Mouse (Mus musculus) forelimb bud, embryonic 11.5 days (tissue): ENCODE measurements at regions not wholly inside any gene's neighbourhood (a gene's known extent, or its start where the extent isn't known, plus 50 kb on each side); places are given as distances from the start of the nearest gene placed in this dataset.
"Not testable (repeated sequence)": the region's sequence is repeated elsewhere in the genome, so short reads cannot be mapped to it uniquely, and the experiment has no call there.

Experiments used
- DNase-seq: peaks from one replicate; pipeline ENCODE4 v3.0.0-alpha.2; 2012; ENCODE audit warnings: low read depth, low spot score

DNA sequence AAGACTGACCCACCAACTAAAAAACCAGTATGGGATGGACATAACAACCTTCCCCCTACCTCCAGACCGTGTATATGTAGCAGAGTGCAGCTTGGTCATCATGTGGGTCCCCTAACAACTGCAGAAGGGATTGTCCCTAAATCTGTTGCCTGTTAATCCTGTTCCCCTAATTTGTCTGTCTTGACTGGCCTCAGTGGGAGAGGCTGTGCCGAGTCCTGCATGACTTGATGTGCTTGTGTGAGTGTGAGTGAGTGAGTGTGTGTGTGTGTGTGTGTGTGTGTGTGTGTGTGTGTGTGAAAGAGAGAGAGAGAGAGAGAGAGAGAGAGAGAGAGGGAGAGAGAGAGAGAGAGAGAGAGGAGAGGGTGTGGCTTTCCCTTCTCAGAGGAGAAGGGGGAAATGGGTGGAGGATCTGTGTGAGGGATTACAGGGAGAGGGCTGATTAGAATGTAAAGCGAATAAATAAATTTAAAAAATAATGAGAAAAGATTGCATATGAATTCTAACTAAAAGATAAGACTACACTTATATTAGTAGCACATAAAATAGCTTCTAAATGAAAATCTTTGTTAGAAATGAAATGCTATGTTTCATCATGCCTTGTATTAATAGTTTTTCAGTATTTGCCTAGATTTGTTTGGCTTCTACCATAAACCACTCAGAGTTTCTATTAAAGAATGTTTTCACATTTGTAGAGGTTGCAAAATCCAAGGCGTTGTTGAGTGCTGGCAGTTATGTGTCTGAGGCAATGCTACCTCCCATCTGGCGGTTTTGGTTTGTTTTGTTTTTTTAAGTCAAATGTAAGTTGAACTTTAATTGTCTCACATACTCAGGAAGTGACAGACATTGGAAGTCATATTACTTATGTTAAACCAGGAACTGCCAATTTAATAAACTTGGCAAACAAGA lies 740.9 kb downstream of the Abca13 start:
- no peak for DNase-seq

DNA sequence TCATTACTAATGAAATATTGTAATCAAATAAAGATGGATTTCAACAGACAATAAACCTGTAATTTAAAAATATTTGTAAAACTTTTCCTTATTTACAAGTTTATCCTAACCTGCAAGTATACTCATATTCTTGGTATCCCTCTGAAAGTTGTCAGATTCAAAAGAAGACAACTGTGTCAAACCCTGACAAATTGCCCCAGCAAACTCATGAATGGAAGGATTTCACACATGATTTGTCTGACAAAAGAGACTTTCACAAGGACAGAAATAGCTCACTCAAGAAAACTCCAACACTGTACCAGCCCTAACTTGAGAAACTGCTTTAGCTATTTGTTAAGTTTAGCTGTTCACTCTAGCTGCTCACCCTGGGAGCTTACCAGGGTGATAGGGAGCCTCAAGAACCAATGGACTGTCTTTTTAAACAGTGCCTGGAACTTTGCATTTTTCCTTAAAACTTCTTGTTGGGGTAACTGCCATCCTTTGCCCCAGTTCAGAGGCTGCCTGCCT lies 771.0 kb downstream of the Abca13 start:
- DNase-seq: no peak

DNA sequence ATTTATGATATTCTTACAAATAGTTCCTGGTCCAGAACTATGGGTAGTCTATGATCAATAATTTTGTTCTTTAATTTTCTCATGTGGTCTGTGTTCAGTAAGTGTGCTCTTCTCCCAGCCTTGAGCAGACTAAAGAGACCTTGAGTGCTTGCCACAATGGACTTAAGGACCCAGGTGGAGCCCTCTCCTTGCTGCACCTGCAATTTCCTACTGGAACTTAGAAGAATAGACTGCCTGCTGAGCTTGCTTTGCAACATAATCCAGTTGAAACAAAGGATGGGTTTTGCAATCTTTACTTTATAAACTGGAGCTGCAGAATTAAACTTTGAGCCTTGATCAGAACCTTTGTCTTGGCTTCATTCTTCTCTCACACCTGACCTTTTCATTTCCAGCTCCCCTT lies 791.2 kb downstream of the Abca13 start:
- DNase-seq: no peak

DNA sequence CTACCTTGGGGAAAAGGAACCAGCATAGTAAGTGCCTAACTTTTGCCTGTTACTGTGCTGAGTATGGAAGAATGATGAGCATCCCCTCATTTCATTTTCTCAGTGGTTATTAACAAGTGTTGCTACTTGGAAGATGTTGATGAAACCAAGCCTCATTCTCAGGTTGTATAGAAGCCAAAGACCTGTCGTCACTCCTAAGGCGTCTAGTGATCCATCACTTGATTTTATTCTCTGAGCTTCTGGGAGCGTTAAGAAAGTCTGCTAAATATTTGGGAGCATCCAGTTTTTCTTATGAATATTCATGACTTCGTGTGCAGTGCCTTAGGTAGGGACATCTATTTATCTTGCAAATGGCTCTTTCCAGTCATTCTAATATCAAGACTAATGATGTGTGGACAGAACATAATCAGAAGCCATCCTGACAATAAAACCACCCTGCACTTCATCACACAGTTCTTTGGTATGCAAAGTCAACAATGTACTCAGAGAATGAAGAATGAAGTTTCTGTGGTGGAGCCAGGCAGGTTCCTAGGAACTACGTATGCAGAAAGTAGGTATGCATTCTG lies 802.9 kb downstream of the Abca13 start:
- no peak for DNase-seq

DNA sequence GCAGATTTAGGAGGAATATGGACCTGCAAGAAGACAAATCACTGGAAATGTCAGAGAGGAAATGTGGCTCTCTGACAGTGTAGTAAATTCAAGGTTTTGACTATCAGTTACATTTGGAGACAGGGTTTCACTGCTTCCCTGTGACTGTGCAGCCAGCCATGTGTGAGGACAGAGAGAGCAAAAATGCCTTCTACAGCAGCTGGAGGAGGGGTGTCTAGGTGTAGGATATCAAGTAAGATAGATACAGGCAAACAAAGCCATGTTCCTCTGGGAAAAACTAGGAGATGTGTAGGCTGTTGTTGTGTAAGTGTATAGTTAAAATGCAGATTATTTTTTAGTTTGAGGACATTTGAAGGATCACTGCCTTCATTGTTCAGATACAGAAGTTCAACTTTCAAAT lies 803.6 kb downstream of the Abca13 start:
- DNase-seq: no peak

DNA sequence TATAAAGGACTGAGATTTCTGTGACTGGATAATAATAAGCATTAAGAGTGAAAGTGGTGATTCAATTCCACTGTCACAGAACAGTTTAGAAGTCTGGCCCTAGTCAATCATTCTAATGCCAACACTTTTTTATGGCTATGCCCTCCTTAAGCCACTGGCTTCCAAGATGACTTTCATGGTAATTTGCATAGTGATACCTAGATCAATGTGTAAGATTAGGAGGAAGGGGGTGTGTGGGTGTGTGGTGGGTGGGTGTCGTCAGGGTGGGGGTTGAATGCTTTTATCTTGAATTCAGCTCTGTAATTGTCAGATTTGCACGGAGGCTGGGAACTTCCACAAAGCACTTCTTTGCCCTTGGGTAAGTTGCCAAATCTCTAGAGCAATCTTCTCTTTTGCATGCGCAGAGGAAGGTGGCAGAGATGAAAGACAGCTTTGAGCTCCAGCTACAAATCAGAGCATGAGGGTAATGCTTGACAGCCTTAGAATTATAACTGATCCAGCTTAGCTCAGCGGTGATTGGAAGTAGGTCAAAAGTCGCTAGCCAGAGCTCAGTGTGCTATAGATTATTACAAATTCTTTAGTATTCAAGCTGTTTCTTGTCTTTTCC lies 805.9 kb downstream of the Abca13 start:
- no peak for DNase-seq

DNA sequence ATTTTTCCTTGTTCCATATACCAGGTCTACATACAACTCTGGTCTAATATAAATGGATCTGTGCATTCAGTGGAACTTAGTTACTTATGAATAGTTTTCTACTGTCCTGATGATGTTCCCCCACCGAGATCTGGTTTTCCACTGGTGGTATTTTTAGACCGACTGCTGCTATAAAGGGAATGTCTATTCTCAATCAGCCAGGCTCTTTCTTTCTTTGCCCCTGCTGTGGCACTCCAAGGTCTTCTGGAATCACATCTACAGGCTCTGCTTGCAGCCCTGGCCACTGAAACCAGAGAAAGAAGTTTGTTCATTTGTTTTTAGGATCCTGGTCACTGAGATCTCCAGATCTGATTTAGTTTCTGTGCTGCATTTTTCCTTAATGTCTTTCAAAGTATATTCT lies 810.4 kb downstream of the Abca13 start:
- no peak for DNase-seq

DNA sequence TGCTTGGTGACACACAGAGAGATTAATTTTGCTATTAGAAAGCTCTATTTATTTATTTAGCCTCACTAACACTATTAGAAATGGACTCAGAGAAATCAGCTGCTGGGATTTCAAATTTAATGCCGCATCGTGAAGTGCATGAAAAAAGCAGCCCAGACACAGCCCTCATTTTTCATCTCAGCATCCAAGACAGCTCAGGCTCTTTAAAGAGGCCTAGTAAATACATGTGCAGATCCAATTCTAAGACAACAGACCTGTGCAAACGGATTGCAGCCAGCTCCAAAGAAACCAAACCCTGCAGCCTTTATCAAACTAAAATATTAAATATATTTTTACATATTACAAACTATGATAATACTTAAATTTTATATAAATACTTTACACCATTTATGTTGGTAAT lies 815.1 kb downstream of the Abca13 start:
- DNase-seq: no peak

DNA sequence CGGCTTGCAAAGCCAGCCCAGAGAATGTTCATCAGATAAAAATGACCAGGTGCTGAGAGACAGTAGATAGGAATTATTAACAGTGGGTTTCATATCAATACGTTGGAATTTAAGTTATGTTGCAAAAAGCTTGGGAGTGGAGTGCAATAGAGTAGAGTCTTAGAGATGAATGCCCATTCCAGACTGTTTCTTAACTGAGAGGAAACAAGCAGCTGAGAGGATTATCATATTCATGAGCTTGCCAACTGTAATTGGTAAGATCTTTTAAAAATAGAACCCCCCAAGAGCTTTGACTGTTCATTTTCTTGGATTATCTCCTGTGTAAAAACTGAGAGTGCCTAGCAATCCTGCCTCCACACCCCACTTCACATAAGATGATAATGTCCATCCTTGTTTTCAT lies 854.9 kb downstream of the Abca13 start:
- no peak for DNase-seq

DNA sequence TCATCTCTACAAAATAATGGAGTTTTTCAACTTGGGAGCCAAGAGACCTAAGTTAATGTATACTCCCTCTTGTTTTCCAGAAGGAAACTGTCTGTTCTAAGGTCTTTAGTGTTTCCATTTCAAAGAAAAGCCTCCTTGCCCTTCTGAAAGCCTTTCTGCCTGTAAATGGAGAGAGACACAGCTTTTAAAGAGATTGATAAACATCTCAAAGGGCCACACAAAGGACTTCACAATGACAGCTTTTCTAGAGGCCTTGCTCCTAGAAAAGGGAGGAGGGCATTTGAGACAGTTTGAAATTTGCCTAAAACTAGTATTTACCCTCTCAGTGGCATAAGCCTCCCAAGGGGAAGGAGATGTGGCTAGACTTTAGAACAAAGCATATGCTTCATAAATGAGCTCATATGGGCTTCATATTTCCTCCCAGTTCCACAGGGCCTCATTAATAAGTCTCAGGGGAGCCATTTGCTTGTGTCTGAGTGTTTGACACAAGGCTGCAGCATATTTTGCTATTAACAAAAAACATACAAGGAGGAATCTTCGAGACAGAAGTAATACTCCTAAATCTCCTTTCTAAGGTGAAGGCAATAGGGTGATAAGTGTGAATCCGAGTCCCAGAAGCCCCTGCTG lies 860.0 kb downstream of the Abca13 start:
- DNase-seq: peak; percentile 54

DNA sequence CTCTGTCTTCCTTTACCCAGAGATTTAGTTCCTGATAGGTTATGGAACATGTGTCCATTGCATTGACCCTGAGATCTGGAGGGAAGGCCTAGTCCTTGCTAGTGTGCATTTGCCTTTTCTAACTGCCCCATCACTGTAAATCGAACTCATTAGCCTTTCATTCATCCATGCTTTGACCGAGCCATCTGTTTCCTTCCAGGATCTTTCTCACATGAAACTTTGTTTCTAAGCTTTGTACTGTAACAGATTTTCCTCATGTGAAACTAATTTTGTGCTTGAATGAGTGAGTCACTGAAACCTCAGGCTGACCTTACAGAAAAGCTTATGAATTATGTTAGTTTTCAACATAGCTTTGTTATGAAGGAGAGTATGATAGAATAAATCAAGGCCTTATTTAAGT lies 880.1 kb downstream of the Abca13 start:
- DNase-seq: no peak

DNA sequence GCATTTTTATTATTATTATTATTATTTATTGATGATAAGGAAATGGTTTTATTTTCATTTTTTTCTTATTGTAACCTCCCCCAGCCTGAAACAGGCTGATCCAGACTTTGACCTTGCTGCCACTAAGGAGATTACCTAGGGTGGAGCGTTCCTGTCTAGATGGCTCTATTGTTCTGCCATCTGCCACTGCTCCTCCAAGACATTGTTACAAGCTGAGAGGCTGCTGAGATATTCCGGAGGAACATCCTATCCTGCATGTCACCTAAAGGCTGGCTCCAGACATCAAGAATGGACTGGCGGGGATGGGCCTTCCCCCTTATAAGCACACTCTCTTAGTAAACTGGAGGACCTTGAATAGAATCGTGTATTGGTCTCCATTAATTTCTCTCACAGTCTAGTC lies 896.2 kb downstream of the Abca13 start:
- DNase-seq: no peak

DNA sequence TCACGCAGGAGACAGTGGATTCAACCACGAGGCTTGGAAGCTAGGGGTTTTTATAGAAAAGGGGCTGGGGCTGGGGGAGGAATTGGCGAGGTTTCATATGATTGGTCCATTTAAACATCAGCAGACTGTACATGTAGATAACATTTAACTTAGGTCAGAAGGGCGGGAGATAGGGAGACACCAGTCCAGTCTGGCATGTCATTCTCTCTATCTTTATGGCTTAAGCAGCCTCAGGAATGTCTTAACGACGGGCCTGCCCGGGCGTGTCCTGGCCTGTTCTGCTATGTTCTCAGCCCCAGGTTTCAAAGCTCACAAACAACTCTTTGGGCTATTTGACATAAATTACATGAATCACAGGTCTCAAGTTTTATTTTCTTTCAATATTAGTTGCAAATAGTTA lies 910.6 kb downstream of the Abca13 start:
- DNase-seq: not testable (repeated sequence)

DNA sequence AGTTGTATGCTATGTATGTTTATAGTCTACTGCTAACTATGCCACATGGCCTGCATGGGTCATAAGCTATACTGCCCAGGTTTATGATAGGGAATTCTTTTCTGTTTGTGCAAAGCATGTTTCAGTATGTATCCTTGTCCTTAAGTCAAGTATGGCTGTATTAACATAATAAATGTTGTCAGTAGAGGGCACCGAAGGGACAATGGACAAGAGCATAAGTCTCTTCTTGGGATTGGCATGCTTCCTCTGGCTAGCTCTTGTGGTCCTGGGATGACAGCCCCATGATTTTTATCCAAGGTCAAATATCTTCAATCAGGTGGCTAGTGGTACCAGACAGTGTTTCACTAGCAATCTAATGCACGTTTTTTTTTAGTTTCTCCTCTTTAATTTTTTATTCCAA lies 913.3 kb downstream of the Abca13 start:
- DNase-seq: no peak

DNA sequence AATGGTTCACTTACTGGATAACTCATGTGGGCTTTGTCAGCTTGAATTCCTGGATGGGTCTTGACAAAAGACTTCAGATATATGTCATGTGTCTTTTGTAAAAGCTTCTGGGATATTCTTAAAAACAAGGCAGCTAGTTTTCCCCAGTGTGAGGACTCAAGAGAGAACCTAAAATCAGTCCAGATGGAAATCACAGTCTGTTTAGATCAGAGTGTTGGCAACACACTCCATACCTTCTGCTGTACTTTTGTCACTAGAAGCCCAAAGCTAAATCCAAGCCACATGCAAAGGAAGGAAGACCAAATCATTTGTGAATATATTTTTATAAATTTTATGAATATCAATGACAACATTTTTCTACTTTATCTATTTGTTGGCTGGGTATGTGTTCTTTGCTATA lies 950.4 kb downstream of the Abca13 start:
- DNase-seq: no peak

DNA sequence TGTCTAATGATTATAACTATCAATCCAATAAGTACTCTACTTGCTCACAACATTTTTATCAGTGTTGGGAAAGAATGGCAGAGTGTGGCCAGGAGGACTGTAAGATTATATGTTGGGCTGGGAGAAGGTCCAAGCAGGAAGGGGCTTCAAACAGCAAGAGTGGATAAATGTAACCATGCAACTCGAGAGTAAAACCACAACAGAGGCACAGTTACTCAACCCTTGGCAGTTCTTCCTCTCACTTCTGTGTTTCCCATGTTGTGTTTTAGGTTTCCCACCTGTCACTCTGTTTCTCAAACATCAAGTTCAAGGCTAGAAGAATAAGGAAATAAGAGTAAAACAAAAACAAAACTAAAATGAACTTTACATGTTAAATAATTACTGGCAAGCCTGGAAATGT lies 957.4 kb downstream of the Abca13 start:
- no peak for DNase-seq

DNA sequence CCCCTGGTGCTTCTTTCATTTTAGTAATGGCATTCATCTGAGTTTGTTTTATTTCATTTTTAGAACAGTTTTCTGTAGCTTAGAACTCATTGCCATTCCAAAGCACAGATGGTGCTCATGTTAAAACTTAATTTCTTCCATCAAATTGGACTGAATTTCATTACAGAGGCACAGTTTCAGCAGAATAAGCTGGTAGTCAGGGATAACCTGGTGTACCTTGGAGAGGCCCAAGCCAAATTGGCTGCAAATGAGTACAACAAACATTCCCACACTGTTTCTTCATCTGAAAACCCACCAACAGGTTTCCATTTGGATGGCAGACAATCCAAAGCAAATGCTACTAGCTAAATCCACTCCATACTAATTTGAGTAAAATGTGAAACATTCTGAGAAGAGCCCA lies 960.2 kb upstream of the Vwc2 start:
- no peak for DNase-seq

DNA sequence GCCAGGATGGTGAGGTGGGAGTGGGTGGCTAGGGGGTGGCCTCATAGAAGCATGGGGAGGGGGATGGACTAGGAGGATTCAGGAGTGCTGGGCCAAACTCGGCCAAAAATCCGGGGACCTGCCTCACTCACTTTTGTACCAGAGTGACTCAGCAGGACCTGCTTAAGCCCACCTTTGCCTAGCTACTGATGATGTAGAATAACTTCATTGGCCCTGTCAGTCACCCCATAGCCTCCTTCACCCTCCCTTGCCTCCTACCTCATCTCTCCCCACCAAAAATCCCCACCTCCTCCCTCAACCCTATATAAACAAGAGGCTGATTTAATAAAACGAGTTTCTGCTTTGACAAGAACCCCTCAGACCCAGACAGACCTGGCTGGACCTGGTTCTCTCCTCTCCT lies 920.3 kb upstream of the Vwc2 start:
- no peak for DNase-seq

DNA sequence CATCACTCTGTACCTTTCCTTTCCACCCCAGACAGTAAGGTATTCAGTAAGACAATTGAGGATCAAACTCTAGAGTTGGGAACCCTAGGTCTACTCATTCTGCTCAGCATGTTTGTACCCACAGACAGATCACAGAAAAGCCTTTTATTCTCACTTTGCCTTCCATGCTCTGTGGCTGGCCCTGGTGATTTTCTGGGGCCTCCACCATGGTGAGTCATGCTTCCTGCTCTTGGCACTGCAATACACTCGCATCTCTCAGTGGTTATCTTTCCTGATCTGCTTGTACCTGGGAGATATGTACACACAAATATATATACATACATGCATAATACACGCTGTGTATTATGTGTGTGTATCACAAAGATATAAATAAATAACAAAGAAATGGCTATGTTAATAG lies 919.2 kb upstream of the Vwc2 start:
- no peak for DNase-seq

DNA sequence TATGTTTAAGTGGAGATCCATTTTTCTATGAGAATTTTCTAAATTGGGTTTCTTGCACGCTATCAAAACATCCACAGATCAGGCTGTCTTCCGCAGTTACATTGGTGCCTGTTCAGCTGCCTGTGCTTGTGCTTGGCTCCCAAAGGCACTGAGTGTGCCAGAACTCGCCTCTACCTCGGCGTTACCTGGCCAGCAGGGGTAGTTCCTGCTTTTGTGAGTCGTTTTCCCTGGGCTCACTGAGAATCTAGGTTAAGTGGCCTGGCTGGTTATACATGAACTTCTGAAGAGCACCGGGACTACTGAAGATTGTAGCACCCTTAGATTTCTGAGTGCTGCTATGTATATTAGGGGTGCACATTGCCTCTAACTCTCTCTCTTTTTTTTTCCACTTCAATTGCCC lies 913.0 kb upstream of the Vwc2 start:
- DNase-seq: no peak

DNA sequence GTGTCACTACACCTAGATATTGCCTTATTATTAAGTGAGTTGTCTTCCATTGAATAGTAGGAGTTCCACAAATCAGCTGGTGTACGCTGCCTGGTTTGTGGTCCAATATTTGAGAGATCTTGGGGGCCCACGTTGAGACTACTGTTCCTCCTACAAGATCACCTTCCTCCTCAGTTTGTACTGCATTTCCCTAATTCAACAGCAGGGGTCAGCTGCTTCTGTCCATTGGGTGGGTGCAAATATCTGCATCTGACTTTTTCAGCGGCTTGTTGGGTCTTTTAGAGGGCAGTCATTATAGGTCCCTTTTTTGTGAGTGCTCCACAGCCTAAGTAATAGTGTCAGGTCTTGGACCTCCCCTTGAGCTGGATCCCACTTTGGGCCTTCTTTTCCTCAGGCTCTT lies 908.8 kb upstream of the Vwc2 start:
- DNase-seq: no peak
